Mouse (Mus musculus): ENCODE measurements around the gene Zfp383.
"Not testable (repeated sequence)": the region's sequence is repeated elsewhere in the genome, so short reads cannot be mapped to it uniquely, and the experiment has no call there.

Gene Zfp383

GRCm38 (mm10) chr7:29908130-29908950, at the start of gene Zfp383:
Gene Zfp383, plus strand, starts transcription at chr7:29908223.
- peak; percentile 82 for DNase-seq

GRCm38 (mm10) chr7:29859532-29860517, 48.2 kb upstream of the Zfp383 start, which contains the start of gene Zfp420:
Gene Zfp420, plus strand, starts transcription at chr7:29859979.
- peak; percentile 95 for DNase-seq

- no peak for DNase-seq
These were observed 46.4 kb upstream of the Zfp383 start for GRCm38 (mm10) chr7:29861660-29862059.

GRCm38 (mm10) chr7:29874256-29874655, 33.8 kb upstream of the Zfp383 start:
- no peak for DNase-seq

- not testable (repeated sequence) for DNase-seq
These were observed 30.5 kb upstream of the Zfp383 start for GRCm38 (mm10) chr7:29877561-29877960.

- no peak for DNase-seq
These were observed 28.0 kb upstream of the Zfp383 start for GRCm38 (mm10) chr7:29880056-29880455.

- no peak for DNase-seq
These were observed 27.1 kb upstream of the Zfp383 start for GRCm38 (mm10) chr7:29880916-29881315.

- DNase-seq, result no peak
These were observed 17.5 kb upstream of the Zfp383 start for GRCm38 (mm10) chr7:29890501-29890900.

- no peak for DNase-seq
These were observed 15.3 kb upstream of the Zfp383 start for GRCm38 (mm10) chr7:29892756-29893155.

GRCm38 (mm10) chr7:29898351-29898750, 9.7 kb upstream of the Zfp383 start:
- no peak for DNase-seq

GRCm38 (mm10) chr7:29904101-29904500, 3.9 kb upstream of the Zfp383 start:
- no peak for DNase-seq

GRCm38 (mm10) chr7:29905966-29906681, 1.9 kb upstream of the Zfp383 start, which contains the start of gene Zfp27:
Gene Zfp27, minus strand, starts transcription at chr7:29906572.
- peak; percentile 87 for DNase-seq

GRCm38 (mm10) chr7:29906682-29907058, 1.4 kb upstream of the Zfp383 start:
- DNase-seq, result peak; percentile 23

- peak; percentile 31 for DNase-seq
These were observed 817 bp upstream of the Zfp383 start for GRCm38 (mm10) chr7:29907206-29907605.

GRCm38 (mm10) chr7:29910252-29910651, 2.2 kb downstream of the Zfp383 start:
- DNase-seq, result peak; percentile 30

- no peak for DNase-seq
These were observed 4.1 kb downstream of the Zfp383 start for GRCm38 (mm10) chr7:29912172-29912571.

GRCm38 (mm10) chr7:29917371-29918061, 9.5 kb downstream of the Zfp383 start:
- no peak for DNase-seq

GRCm38 (mm10) chr7:29918062-29918453, 10.0 kb downstream of the Zfp383 start:
- no peak for DNase-seq

GRCm38 (mm10) chr7:29921439-29922093, 13.5 kb downstream of the Zfp383 start:
- no peak for DNase-seq

- no peak for DNase-seq
These were observed 14.8 kb downstream of the Zfp383 start for GRCm38 (mm10) chr7:29922780-29923179.

- no peak for DNase-seq
These were observed 30.8 kb downstream of the Zfp383 start for GRCm38 (mm10) chr7:29938856-29939255.

- no peak for DNase-seq
These were observed 33.0 kb downstream of the Zfp383 start for GRCm38 (mm10) chr7:29941027-29941426.

Data from cerebellum, adult 9-11 months (tissue).